Mouse (Mus musculus) myocyte (in vitro differentiated cells): Measurements from ENCODE around the gene Dctpp1.

Experiments used
- CEBPB ChIP-seq: IDR thresholded peaks from 2 replicates; pipeline ENCODE4 v1.6.1; 2011; ENCODE audit warnings: mild to moderate bottlenecking, moderate library complexity; ENCODE audit not compliant: poor library complexity, insufficient read depth, severe bottlenecking
- E2F4 ChIP-seq: IDR thresholded peaks from one replicate; pipeline ENCODE4 v1.6.1; 2011; ENCODE audit warnings: mild to moderate bottlenecking, control low read depth, moderate library complexity; ENCODE audit not compliant: insufficient read depth
- MAX ChIP-seq: IDR thresholded peaks from one replicate; pipeline ENCODE4 v1.6.1; 2011; ENCODE audit warnings: low read depth, mild to moderate bottlenecking, control low read depth
- MYOD1 ChIP-seq, 3 experiments: IDR thresholded peaks; one replicate each; pipeline ENCODE4 v1.6.1; 2011; ENCODE audit warnings: control low read depth in 2 of 3, low read depth in 2 of 3, mild to moderate bottlenecking in 2 of 3, moderate library complexity in 1 of 3; ENCODE audit not compliant: insufficient read length in 2 of 3, control insufficient read depth in 1 of 3
- MYOG ChIP-seq, 3 experiments: IDR thresholded peaks; one replicate each; pipeline ENCODE4 v1.6.1; 2011; ENCODE audit warnings: control low read depth in 2 of 3, low read depth in 2 of 3, mild to moderate bottlenecking in 2 of 3; ENCODE audit not compliant: insufficient read length in 2 of 3, control insufficient read depth in 1 of 3, insufficient read depth in 1 of 3
- POLR2A ChIP-seq: IDR thresholded peaks from one replicate; pipeline ENCODE4 v1.6.1; 2011; ENCODE audit warnings: low read depth, mild to moderate bottlenecking, control low read depth, moderate library complexity; ENCODE audit not compliant: insufficient read length
- POLR2AphosphoS2 ChIP-seq: IDR thresholded peaks from one replicate; pipeline ENCODE4 v1.6.1; 2011; ENCODE audit warnings: low read depth, control low read depth; ENCODE audit not compliant: insufficient read length
- TCF12 ChIP-seq: IDR thresholded peaks from one replicate; pipeline ENCODE4 v1.6.1; 2011; ENCODE audit warnings: mild to moderate bottlenecking, control low read depth; ENCODE audit not compliant: poor library complexity, insufficient read depth, severe bottlenecking
- TCF3 ChIP-seq: IDR thresholded peaks from one replicate; pipeline ENCODE4 v1.6.1; 2011; ENCODE audit warnings: low read depth, control low read depth; ENCODE audit not compliant: insufficient read length
- USF1 ChIP-seq: IDR thresholded peaks from one replicate; pipeline ENCODE4 v1.6.1; 2011; ENCODE audit warnings: low read depth, mild to moderate bottlenecking, control low read depth, moderate library complexity

DNA sequence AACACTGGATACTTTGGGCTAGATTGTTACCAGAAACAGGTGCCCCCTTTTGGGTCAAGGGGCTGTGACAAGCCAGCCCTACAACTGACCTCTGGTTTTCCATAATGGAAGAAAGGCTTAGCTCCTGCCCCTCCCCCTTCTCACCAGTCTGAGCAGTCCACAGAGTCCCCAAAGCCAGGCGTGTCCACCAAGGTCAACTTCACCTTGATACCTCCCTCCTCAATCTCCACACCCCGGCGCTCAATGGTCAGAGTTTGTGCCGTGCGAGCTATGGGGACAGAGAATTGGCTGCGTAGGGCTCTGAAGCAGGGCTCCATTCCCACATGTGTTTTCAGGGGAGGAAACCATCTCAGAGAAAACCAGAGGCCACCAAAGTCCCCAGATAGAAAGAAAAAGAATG, 43.0 kb downstream of the Dctpp1 start:
- TF ChIP-seq POLR2AphosphoS2 (no peak), MYOG (IDR thresholded peaks at IDR 0.05; ENCODE audit: control insufficient read depth in 1 of 3, insufficient read depth in 1 of 3, insufficient read length in 2 of 3, low read depth in 2 of 3) (no peak), TCF3 (no peak), E2F4 (no peak), POLR2A (no peak), USF1 (no peak), MYOD1 (IDR thresholded peaks at IDR 0.05; ENCODE audit: control insufficient read depth in 1 of 3, insufficient read length in 2 of 3, low read depth in 2 of 3) (no peak), MAX (no peak), TCF12 (no peak), CEBPB (no peak)
